Mouse (Mus musculus): ENCODE results near the gene Nle1.

- TF ChIP-seq CTCF (IDR thresholded peaks at IDR 0.05; ENCODE audit: insufficient read depth, low read length) (no peak), POLR2A (IDR thresholded peaks at IDR 0.05; ENCODE audit: borderline replicate concordance, extremely low read depth, low read depth, low read length) (no peak)
Observed at GRCm38 (mm10) chr11:82860759-82861158, 47.5 kb downstream of the Nle1 start.
